Mouse (Mus musculus): ENCODE results near the gene Hpcal4.

DNA sequence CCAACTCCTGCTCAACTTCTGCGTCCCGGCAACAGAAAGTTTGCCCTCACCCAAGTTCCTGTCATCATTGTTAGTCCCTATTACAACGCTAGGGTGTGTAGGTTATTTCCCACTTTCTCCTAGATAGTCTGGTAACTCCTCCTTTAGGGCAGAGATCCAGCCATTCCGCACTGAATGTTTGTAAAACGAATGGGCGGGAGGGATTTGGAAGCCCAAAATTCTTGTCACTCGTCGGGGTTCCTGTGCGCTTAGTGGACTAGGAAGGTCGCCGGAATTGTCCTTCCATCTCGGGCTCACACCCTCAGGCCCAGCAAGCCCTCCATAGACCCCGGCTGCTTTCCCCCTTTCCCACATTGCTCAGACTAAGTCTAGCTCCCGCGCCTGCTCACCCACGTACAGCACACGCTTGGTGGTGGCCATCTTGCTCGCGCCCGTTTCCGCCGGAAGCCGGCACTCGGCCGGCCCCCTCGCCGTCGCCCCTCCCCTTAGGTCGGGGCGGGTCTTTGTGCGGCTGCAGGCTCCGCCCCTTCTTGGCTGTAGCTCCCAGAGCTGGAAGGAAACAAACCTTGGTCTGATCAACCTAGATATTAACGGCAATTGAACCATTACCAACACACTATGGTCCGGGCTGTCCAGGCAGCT is 43.4 kb upstream of the Hpcal4 start, which contains the start of gene Ppie:
- TF ChIP-seq CTCF (IDR thresholded peaks at IDR 0.05; ENCODE audit: low read depth, low read length) (no peak), GATA1 (IDR thresholded peaks at IDR 0.05; ENCODE audit: borderline replicate concordance, low read length) (no peak), TAL1 (conservative IDR thresholded peaks at IDR 0.05; ENCODE audit: low read depth, low read length) (no peak), POLR2AphosphoS5 (IDR thresholded peaks at IDR 0.05; ENCODE audit: insufficient replicate concordance, low read depth, low read length) (no peak)
